Mouse (Mus musculus): ENCODE data around the gene Msantd4. TPM values are rescaled to one million over a fixed set of nuclear protein-coding genes. Genes with fewer than 3 reads are reported as not detected.
"Not testable (repeated sequence)": the region's sequence is repeated elsewhere in the genome, so short reads cannot be mapped to it uniquely, and the experiment has no call there.

The Msantd4 gene
- polyA plus RNA-seq (2015; fragmentation: Nextera tagmentation; extraction: Ambion mirVana), result 9.6 and 12.3 TPM in 2 replicates

GRCm38 (mm10) chr9:4375828-4376639 lies at the start of gene Msantd4:
TSS of gene Msantd4 (plus strand) at chr9:4376562.
- DNase-seq, result peak; percentile 93
- Histone ChIP-seq H3K27ac (peak within 1 kb of the TSS; percentile 39; the same call in 1 of the 2 replicates), H3K36me3 (no peaks in the 10 kb centered on the region), H3K4me2 (peak within 1 kb of the TSS; percentile 77), H3K27me3 (no peaks in the 10 kb centered on the region), H3K4me3 (replicated peaks) (peak within 1 kb of the TSS; percentile 76), H3K9ac (peak within 1 kb of the TSS; percentile 71), H3K9me3 (replicated peaks) (no peaks in the 10 kb centered on the region), H3K4me1 (replicated peaks) (peaks cover 10% of the 10 kb centered on the region)
- WGBS (ENCODE audit: insufficient replicate concordance), result 2% methylated on average over 31 of the region's 31 CpGs
- ATAC-seq (ENCODE audit: low read depth), result peak; percentile 99

GRCm38 (mm10) chr9:4353163-4353562 lies 23.2 kb upstream of the Msantd4 start:
- WGBS (ENCODE audit: insufficient replicate concordance), result 67% methylated on average over 1 of the region's 1 CpGs
- Histone ChIP-seq H3K9ac (no peak overlapping the region), H3K9me3 (replicated peaks) (no peaks in the 10 kb centered on the region), H3K27me3 (no peaks in the 10 kb centered on the region), H3K27ac (no peak overlapping the region), H3K4me2 (no peak overlapping the region), H3K36me3 (no peaks in the 10 kb centered on the region), H3K4me1 (replicated peaks) (no peaks in the 10 kb centered on the region), H3K4me3 (replicated peaks) (no peak overlapping the region)
- DNase-seq, result no peak
- ATAC-seq (ENCODE audit: low read depth), result no peak

GRCm38 (mm10) chr9:4376640-4377120 lies 318 bp downstream of the Msantd4 start:
- Histone ChIP-seq H3K9me3 (replicated peaks) (no peaks in the 10 kb centered on the region), H3K4me3 (replicated peaks) (peak overlapping the region; percentile 76), H3K4me2 (peak overlapping the region; percentile 77), H3K27ac (peak overlapping the region; percentile 39; the same call in 1 of the 2 replicates), H3K36me3 (no peaks in the 10 kb centered on the region), H3K4me1 (replicated peaks) (peaks cover 10% of the 10 kb centered on the region), H3K9ac (peak overlapping the region; percentile 71), H3K27me3 (no peaks in the 10 kb centered on the region)
- ATAC-seq (ENCODE audit: low read depth) (peak; percentile 45), DNase-seq (no peak)
- under 1% methylated on average over 15 of the region's 15 CpGs for WGBS (ENCODE audit: insufficient replicate concordance)

GRCm38 (mm10) chr9:4400801-4401200 lies 24.4 kb downstream of the Msantd4 start:
- not testable (repeated sequence) for ATAC-seq (ENCODE audit: low read depth); H3K27ac ChIP-seq; H3K9me3 ChIP-seq (replicated peaks); H3K4me2 ChIP-seq; H3K9ac ChIP-seq; H3K4me1 ChIP-seq (replicated peaks); DNase-seq; H3K36me3 ChIP-seq; H3K4me3 ChIP-seq (replicated peaks); H3K27me3 ChIP-seq
- 74% methylated on average over 11 of the region's 11 CpGs for WGBS (ENCODE audit: insufficient replicate concordance)

Small RNAs within 50 kb of the gene (microRNA-seq; reads per million reads assigned to microRNA genes)
- not detected for gene Gm23992

Other genes with a start within 250 kb of the Msantd4 start
- gene Aasdhppt, start 67.1 kb upstream of the Msantd4 start, polyA plus RNA-seq (2015; fragmentation: Nextera tagmentation; extraction: Ambion mirVana), result 23.0 and 30.1 TPM in 2 replicates
- gene Kbtbd3, start 66.7 kb upstream of the Msantd4 start, polyA plus RNA-seq (2015; fragmentation: Nextera tagmentation; extraction: Ambion mirVana), result 3.0 and 3.7 TPM in 2 replicates